Mouse (Mus musculus) kidney, adult 9 months (tissue): ENCODE data around the gene Art1.

Experiments
- DNase-seq: peaks from one replicate; pipeline ENCODE4 v3.0.0; 2022

The Art1 gene

GRCm38 (mm10) chr7:102109171-102109570, 7.6 kb downstream of the Art1 start, which contains the start of gene Art5:
Art5 (minus strand) TSS chr7:102109489.
- DNase-seq, result no peak

- DNase-seq, result no peak
Measured at GRCm38 (mm10) chr7:102109746-102110145, 8.2 kb downstream of the Art1 start.

GRCm38 (mm10) chr7:102113151-102113729, 11.7 kb downstream of the Art1 start:
- no peak for DNase-seq

DNA sequence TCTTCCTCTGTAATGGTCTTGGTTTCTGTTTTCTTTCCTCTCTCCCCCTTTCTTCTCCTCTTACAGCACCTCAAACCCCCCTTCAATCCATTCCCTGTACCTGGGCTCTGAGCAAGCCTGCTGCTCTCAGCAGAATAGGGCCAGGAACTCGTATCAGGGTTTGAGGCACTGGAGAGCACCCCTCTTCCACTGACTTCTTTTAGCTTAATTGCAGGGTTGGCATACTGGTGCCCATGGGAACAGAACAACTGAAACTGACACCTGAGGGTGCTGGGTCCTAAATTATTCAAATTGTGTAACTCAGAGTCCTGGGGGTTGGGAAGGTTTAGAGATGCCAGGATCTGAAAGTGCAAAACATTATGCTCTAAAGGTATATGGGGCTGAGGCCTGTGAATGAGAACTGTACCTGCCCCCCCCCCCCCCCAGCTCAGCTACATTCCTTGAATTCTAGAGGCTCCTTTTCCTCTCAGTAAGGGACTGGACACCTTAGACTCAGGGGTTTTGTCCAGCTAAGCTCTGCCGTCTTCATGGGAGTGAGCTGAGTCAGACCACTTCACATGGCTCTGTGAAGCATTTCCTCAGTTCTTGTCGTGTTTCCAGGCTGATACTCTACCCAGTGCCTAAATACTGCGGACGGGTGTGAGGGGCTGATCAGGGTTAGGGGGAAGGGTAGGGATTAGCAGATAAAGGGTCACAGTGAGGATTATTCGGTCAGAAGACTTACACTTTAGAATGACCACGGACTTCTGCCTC, 15.2 kb downstream of the Art1 start, which contains the start of gene Chrna10:
Chrna10 (minus strand) TSS at position 250 of the 753 bp plus-strand sequence.
- no peak for DNase-seq

- no peak for DNase-seq
Measured at GRCm38 (mm10) chr7:102117382-102117781, 15.8 kb downstream of the Art1 start.

DNA sequence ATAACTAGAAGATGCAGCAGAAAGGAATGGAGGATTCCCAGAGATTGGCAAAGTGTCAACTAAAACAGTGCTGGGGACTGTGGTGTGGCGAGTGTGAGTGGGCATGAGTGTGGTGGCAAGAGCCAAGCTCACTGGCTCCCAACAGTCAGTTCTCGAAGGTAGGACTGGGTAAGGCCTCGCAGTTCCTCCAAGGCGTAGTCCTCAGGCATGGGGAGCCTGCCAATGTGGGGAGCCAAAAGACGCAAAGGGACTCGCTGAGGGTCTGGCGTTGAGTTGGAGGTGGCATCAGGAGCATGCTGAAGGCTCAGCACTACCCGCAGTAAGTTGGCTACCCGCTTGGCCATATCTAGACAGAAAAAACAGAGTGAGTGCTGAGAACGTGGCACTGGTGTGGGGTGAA, 18.8 kb downstream of the Art1 start:
- DNase-seq, result no peak

DNA sequence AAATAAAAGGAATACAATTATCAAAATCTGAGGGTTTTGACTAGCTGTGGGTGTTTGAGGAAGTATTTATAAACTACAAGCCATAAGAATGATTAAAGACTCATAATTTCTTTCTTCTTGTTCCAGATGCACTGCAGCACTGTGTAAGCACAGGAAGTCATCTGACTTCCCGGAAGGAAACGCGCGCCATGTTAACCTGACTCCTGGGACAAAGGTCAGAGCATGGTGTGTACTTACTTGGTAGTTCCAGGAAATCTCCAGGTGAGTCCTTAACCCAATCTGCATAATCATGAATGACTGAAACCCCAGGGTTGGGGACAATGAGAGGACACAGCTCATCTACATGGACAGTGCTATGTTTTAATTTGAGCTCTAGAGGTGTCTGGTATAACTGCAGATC, 30.9 kb downstream of the Art1 start:
- DNase-seq, result peak; percentile 27

DNA sequence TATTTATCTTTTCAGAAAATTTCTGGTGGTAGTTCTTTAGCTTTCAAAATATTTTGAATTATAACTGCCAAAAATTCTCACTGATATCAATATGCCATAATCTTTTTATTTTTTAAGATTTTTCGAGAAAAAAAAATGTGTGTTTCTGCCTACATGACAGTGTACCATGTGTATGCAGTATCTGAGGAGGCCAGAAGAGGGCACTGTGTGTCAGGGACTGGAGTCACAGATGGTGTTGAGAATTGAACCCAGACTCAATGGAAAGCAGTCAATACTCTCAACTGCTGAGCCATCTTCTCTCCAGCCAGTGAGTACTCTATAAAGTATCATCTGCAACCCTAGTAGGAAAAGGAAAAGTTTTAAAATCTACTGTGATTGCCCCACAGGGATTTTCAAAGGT, 35.9 kb downstream of the Art1 start:
- peak; percentile 26 for DNase-seq

- no peak for DNase-seq
Measured at GRCm38 (mm10) chr7:102137898-102138297, 36.4 kb downstream of the Art1 start.

- no peak for DNase-seq
Measured at GRCm38 (mm10) chr7:102153691-102154090, 52.1 kb downstream of the Art1 start.
